24 mouse cellular contexts compared by ENCODE assay signal in the genomic region with DNA sequence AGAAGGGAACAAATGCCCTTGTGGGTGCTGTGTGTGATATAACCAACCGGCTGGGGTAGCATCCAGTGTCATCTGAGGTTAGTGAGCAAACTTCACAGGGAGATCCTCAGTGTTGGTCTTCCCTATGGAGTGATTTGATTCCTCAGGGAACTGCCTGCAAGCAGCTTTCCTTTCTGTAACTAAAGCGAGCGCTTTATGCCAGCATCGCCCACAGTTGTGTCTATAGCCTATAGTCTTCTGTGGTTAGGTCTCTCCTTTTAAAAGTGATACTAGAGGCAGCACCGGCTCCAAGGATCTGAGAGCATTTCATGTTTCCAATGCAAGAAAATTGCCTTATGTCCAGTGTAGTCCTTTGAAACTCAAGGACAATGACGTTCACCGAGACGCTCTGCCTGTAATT. TPM values are rescaled to one million over a fixed set of nuclear protein-coding genes. Genes with fewer than 3 reads are reported as not detected.
DNase-seq lines count a peak whose midpoint lies in the region; ATAC-seq and TF ChIP-seq lines count a peak whose summit lies in the region.
"Had no signal": no experiment of that assay in that cellular context is flagged by ENCODE, and none has a peak within 500 bp of the region (broad histone marks: within the 10 kb centered on the region; RNA-seq: fewer than 3 reads in every experiment).

No protein-coding gene starts in this region.

- TF ChIP-seq CTCF in liver, postnatal 0 days (IDR thresholded peaks at IDR 0.05; ENCODE audit: low read depth): no peak

- peak overlapping the region; percentile 66 for H3K27ac ChIP-seq in liver, postnatal 0 days (ENCODE audit: low read depth)
- H3K27ac ChIP-seq: embryonic facial prominence, embryonic 15.5 days; heart, embryonic 15.5 days; limb, embryonic 15.5 days; lung, embryonic 15.5 days; macrophage; stomach, embryonic 15.5 days had no signal

- H3K9ac ChIP-seq in liver, postnatal 0 days (replicated peaks): no peak overlapping the region
- H3K9ac ChIP-seq: embryonic facial prominence, embryonic 15.5 days; heart, embryonic 15.5 days; limb, embryonic 15.5 days; lung, embryonic 15.5 days; stomach, embryonic 15.5 days had no signal

- no peak for DNase-seq in frontal cortex, postnatal 25 days (ENCODE audit: low spot score in 2 of 2)
- peak; percentile 29 to 45 for DNase-seq in left cerebral cortex, postnatal 14 days (ENCODE audit: low spot score in 2 of 2)
- DNase-seq in left cerebral cortex, postnatal 36 days (ENCODE audit: low spot score in 2 of 2): no peak
- DNase-seq in right cerebral cortex, adult 18-20 months: peak; percentile 33
- DNase-seq in right cerebral cortex, postnatal 14 days: no peak
- DNase-seq in liver, postnatal 0 days: no peak
- DNase-seq in adrenal gland, postnatal 14 days: no peak
- DNase-seq: adrenal gland, postnatal 36 days; cerebellum, adult 2 months; cerebellum, postnatal 36 days; gastrocnemius, postnatal 25 days; kidney, postnatal 36 days; thymus, adult 18-20 months; thymus, postnatal 36 days had no signal

- intact Hi-C loops in left cerebral cortex, postnatal 14 days (cut with DNase I): no loop called here
- intact Hi-C loops in left cerebral cortex, postnatal 36 days (cut with DNase I): loop anchor here (5.0 kb wide), 2 partner anchors 33 to 52 kb away; no protein-coding TSS in a partner anchor

- peak; percentile 93 for ATAC-seq in frontal cortex, adult (ENCODE audit: low TSS enrichment)
- ATAC-seq in liver, postnatal 0 days: no peak
- ATAC-seq: CD4-positive, CD25-positive, alpha-beta regulatory T cell, adult 4 months; forebrain, embryonic 14.5 days; intestine, postnatal 0 days had no signal

- no peaks in the 10 kb centered on the region for H3K36me3 ChIP-seq in liver, postnatal 0 days (replicated peaks; ENCODE audit: insufficient read depth, low read length)
- H3K36me3 ChIP-seq: embryonic facial prominence, embryonic 15.5 days; heart, embryonic 15.5 days; limb, embryonic 15.5 days; lung, embryonic 15.5 days; stomach, embryonic 15.5 days had no signal

- 69% methylated on average over 8 of the region's 8 CpGs for WGBS in liver, postnatal 0 days (ENCODE audit: insufficient replicate concordance)

- peaks cover 23% of the 10 kb centered on the region; the same call in 1 of the 2 replicates for H3K27me3 ChIP-seq in liver, postnatal 0 days (ENCODE audit: insufficient read depth, low read length)
- H3K27me3 ChIP-seq: embryonic facial prominence, embryonic 15.5 days; heart, embryonic 15.5 days; limb, embryonic 15.5 days; lung, embryonic 15.5 days; stomach, embryonic 15.5 days had no signal

- peaks cover 20% of the 10 kb centered on the region for H3K4me1 ChIP-seq in liver, postnatal 0 days (ENCODE audit: insufficient read depth)

- no peak overlapping the region for H3K4me3 ChIP-seq in liver, postnatal 0 days (ENCODE audit: low read depth, low read length)
- H3K4me3 ChIP-seq: embryonic facial prominence, embryonic 15.5 days; heart, embryonic 15.5 days; limb, embryonic 15.5 days; lung, embryonic 15.5 days; stomach, embryonic 15.5 days had no signal

- no peak overlapping the region for H3K4me2 ChIP-seq in liver, postnatal 0 days (ENCODE audit: low read depth, low read length)
- H3K4me2 ChIP-seq: embryonic facial prominence, embryonic 15.5 days; heart, embryonic 15.5 days; limb, embryonic 15.5 days; lung, embryonic 15.5 days; stomach, embryonic 15.5 days had no signal

- TF ChIP-seq EP300 in liver, postnatal 0 days (IDR thresholded peaks at IDR 0.05; ENCODE audit: low read depth): no peak

- no peaks in the 10 kb centered on the region for H3K9me3 ChIP-seq in liver, postnatal 0 days (ENCODE audit: low read length)
- H3K9me3 ChIP-seq: embryonic facial prominence, embryonic 15.5 days; heart, embryonic 15.5 days; limb, embryonic 15.5 days; lung, embryonic 15.5 days; stomach, embryonic 15.5 days had no signal

RNA-seq across cellular contexts. Expression of a gene that starts 54.7 kb away (rescaled TPM):
- 10 to 100 TPM; 26.4 to 30.8 TPM for total RNA-seq in left cerebral cortex, postnatal 14 days (2021)
- total RNA-seq in left cerebral cortex, postnatal 36 days (2021): 10 to 100 TPM; 16.2 to 17.3 TPM
- polyA plus RNA-seq in liver, postnatal 0 days (2015; fragmentation: Nextera tagmentation; extraction: Ambion mirVana): 6.9 and 7.4 TPM in 2 replicates
- total RNA-seq in adrenal gland, postnatal 14 days (2021): 22.7 and 32.0 TPM in 2 replicates

Comparison
In these comparisons a context has a peak if more than half of its experiments do, and no peak if none do; other contexts are left out.
1. DNase-seq: peak in left cerebral cortex, postnatal 14 days (2 of 2) and right cerebral cortex, adult 18-20 months (single experiment); none in frontal cortex, postnatal 25 days (0 of 2), left cerebral cortex, postnatal 36 days (0 of 2), right cerebral cortex, postnatal 14 days (single experiment), liver, postnatal 0 days (single experiment) and adrenal gland, postnatal 14 days (single experiment).